Mouse (Mus musculus) lung, postnatal 0 days (tissue): ENCODE measurements around the gene Bpifb4. TPM values are rescaled to one million over a fixed set of nuclear protein-coding genes. Genes with fewer than 3 reads are reported as not detected.

ENCODE experiments used
- ATAC-seq: fragments of 200-750 bp; cut with Nextera tagmentation; 2 replicates; pipeline ENCODE4 v1.8.0; 2017; ENCODE audit warnings: moderate library complexity
- DNase-seq: peaks from one replicate; pipeline ENCODE4 v3.0.0-alpha.2; 2016; ENCODE audit warnings: low spot score
- H3K27ac ChIP-seq: fragments of 300-500 bp; sonication (generic); 2 replicates; pipeline ENCODE4 v1.5.1; 2014; ENCODE audit warnings: antibody characterized with exemption, mild to moderate bottlenecking, low read length, mixed read lengths
- H3K27me3 ChIP-seq: fragments of 300-500 bp; sonication (generic); replicated peaks from 2 replicates; pipeline ENCODE4 v1.6.1; 2014; ENCODE audit warnings: low read length, mixed read lengths; ENCODE audit not compliant: insufficient read depth
- H3K36me3 ChIP-seq: fragments of 300-500 bp; sonication (generic); 2 replicates; pipeline ENCODE4 v1.6.1; 2014; ENCODE audit warnings: low read length, mixed read lengths; ENCODE audit not compliant: insufficient read depth
- H3K4me1 ChIP-seq: fragments of 300-500 bp; sonication (generic); 2 replicates; pipeline ENCODE4 v1.6.1; 2014; ENCODE audit warnings: antibody characterized with exemption, low read depth, low read length, mixed read lengths; ENCODE audit not compliant: insufficient read depth
- H3K4me2 ChIP-seq: fragments of 300-500 bp; sonication (generic); replicated peaks from 2 replicates; pipeline ENCODE4 v1.6.1; 2014; ENCODE audit warnings: low read depth, mild to moderate bottlenecking, low read length, moderate library complexity, mixed read lengths
- H3K4me3 ChIP-seq: fragments of 300-500 bp; sonication (generic); 2 replicates; pipeline ENCODE4 v1.5.1; 2014; ENCODE audit warnings: low read depth, low read length
- H3K9ac ChIP-seq: fragments of 300-500 bp; sonication (generic); replicated peaks from 2 replicates; pipeline ENCODE4 v1.6.1; 2014; ENCODE audit warnings: low read depth, mild to moderate bottlenecking
- H3K9me3 ChIP-seq: fragments of 300-500 bp; sonication (generic); 2 replicates; pipeline ENCODE4 v1.6.1; 2016; ENCODE audit warnings: low read length, mixed read lengths
- CTCF ChIP-seq: IDR thresholded peaks from 2 replicates; pipeline ENCODE4 v1.5.1; 2016; ENCODE audit warnings: antibody characterized with exemption, mild to moderate bottlenecking
- EP300 ChIP-seq: IDR thresholded peaks from 2 replicates; pipeline ENCODE4 v1.6.1; 2016; ENCODE audit warnings: antibody characterized with exemption, mild to moderate bottlenecking, control low read depth
- WGBS: fragments of 180-500 bp; shearing (Covaris S2); extraction: QIAGEN DNeasy Blood & Tissue Kit; methylation state at CpG from one replicate; pipeline ENCODE4 v1.1.7; 2014; 5-methylcytosine and 5-hydroxymethylcytosine counted together
- polyA plus RNA-seq: library from polyadenylated mRNA; unstranded; fragments of >200 nt; fragmentation: Nextera tagmentation; extraction: Ambion mirVana; gene quantifications from 2 replicates; pipeline ENCODE4 v1.2.1, GENCODE M21; 2015

The Bpifb4 gene
- polyA plus RNA-seq, 1 experiment from 2014 or later = not detected

DNA sequence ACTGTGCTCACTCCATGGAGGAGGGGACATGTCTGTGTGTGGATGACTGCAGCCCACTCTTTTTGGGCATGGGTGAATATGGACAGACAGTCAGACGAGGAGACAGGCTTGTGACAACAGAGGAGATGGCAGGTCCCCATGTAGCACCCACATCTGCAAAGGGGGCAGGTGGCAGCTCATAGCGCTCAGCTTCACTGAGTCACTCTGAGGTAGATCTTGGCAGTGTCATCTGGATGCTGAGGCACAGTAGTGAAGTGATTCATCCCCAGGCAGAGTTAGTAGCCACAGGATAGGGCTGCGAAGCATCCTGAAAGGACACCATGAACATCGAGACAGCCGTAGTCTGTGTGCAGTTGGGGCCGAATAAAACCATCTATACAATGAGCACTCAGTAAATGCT is 16.8 kb upstream of the Bpifb4 start:
- no peak overlapping the region for H3K9ac ChIP-seq
- H3K4me2 ChIP-seq = no peak overlapping the region
- no peaks in the 10 kb centered on the region for H3K4me1 ChIP-seq
- H3K36me3 ChIP-seq = no peaks in the 10 kb centered on the region
- H3K27me3 ChIP-seq = no peaks in the 10 kb centered on the region
- DNase-seq (no peak), ATAC-seq (no peak)
- H3K9me3 ChIP-seq = no peaks in the 10 kb centered on the region
- WGBS = 77% methylated on average over 6 of the region's 6 CpGs
- no peak overlapping the region for H3K4me3 ChIP-seq
- no peak for TF ChIP-seq EP300
- TF ChIP-seq CTCF = no peak
- H3K27ac ChIP-seq = no peak overlapping the region

- Histone ChIP-seq H3K27ac (no peak overlapping the region), H3K27me3 (no peaks in the 10 kb centered on the region), H3K9ac (no peak overlapping the region), H3K4me1 (no peaks in the 10 kb centered on the region), H3K4me2 (no peak overlapping the region), H3K9me3 (no peaks in the 10 kb centered on the region), H3K36me3 (no peaks in the 10 kb centered on the region), H3K4me3 (no peak overlapping the region)
- ATAC-seq (0 out of 2 replicates have a peak, but pooled peaks have one; percentile 5), DNase-seq (peak; percentile 53)
- TF ChIP-seq EP300 = no peak
- peak; percentile 94 for TF ChIP-seq CTCF
- WGBS = 44% methylated on average over 3 of the region's 3 CpGs
These were observed 8.1 kb upstream of the Bpifb4 start for GRCm38 (mm10) chr2:153929871-153930413.

DNA sequence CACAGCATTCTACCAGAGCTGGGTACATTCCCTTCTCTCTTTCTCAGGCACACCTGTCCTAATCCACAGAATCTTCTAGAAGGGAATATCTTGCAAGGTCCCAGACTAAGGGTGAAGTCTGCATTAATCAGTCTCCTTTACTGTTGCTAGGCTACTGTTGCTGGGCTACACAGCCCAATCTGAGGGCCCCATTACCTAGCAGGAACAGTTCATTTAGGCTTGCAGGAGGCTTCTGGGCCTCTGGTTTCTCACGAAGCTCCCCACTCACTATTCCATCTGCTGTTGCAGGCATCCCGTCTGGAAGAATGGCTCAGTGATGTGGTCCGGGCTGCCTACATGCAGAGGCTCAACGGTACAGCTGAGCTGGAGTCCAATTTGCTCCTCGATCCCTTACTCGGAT is 6.9 kb upstream of the Bpifb4 start:
- WGBS = 79% methylated on average over 6 of the region's 6 CpGs
- no peaks in the 10 kb centered on the region for H3K36me3 ChIP-seq
- no peak overlapping the region for H3K27ac ChIP-seq
- TF ChIP-seq EP300 (no peak), CTCF (no peak)
- no peak overlapping the region for H3K4me2 ChIP-seq
- no peak overlapping the region for H3K4me3 ChIP-seq
- no peak for DNase-seq
- no peaks in the 10 kb centered on the region for H3K27me3 ChIP-seq
- ATAC-seq = no peak
- no peaks in the 10 kb centered on the region for H3K4me1 ChIP-seq
- H3K9ac ChIP-seq = no peak overlapping the region
- H3K9me3 ChIP-seq = no peaks in the 10 kb centered on the region

DNA sequence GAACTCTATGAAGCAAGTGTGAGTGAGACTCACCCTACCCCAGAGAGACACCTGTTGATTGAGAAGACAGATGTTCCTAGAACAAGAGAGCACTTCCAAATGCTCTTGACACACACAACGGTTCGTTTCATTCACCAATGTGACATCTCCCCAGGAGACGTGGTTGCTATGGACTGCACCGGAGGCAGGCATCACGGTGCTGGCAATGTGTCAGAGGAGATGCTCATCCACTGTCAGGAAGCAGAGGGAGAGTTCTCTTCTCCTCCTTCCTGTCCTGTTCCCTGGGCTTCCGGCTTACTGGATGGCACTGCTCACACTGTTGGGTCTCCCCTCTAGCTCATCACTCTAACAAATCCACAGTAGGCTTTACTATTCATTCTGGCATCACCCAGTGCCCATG is 4.7 kb upstream of the Bpifb4 start:
- no peak overlapping the region for H3K4me2 ChIP-seq
- H3K4me1 ChIP-seq = no peaks in the 10 kb centered on the region
- WGBS = 64% methylated on average over 6 of the region's 6 CpGs
- TF ChIP-seq EP300 (no peak), CTCF (no peak)
- H3K4me3 ChIP-seq = no peak overlapping the region
- no peak for ATAC-seq
- H3K9me3 ChIP-seq = no peaks in the 10 kb centered on the region
- no peak for DNase-seq
- H3K9ac ChIP-seq = no peak overlapping the region
- no peaks in the 10 kb centered on the region for H3K27me3 ChIP-seq
- no peaks in the 10 kb centered on the region for H3K36me3 ChIP-seq
- no peak overlapping the region for H3K27ac ChIP-seq

- H3K9me3 ChIP-seq = no peaks in the 10 kb centered on the region
- H3K36me3 ChIP-seq = no peaks in the 10 kb centered on the region
- H3K4me2 ChIP-seq = no peak overlapping the region
- H3K27me3 ChIP-seq = no peaks in the 10 kb centered on the region
- 90% methylated on average over 6 of the region's 6 CpGs for WGBS
- no peak for TF ChIP-seq CTCF
- TF ChIP-seq EP300 = no peak
- no peak overlapping the region for H3K27ac ChIP-seq
- ATAC-seq = no peak
- DNase-seq = no peak
- H3K9ac ChIP-seq = no peak overlapping the region
- no peaks in the 10 kb centered on the region for H3K4me1 ChIP-seq
- no peak overlapping the region for H3K4me3 ChIP-seq
These were observed 2.7 kb upstream of the Bpifb4 start for GRCm38 (mm10) chr2:153935348-153935747.

DNA sequence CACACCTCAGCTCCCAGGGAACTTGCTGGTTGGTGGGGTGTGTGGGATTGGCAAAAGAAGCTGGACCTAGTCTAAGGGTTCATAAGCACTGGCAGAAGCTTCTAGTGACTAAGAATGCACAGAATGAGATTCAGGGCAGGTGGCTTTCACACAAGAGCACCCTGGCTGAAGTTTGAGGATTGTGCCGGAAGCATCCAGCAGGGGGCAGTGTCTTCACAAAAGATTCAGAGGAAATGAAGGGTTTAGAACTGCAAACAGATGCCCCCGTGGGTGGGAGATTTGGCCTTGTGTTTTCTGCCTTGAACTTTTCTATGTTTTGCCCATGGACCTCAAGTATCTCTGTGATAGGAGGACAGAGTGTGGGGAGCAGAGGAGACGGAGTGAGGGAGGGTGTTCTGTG is 5.5 kb downstream of the Bpifb4 start:
- H3K4me3 ChIP-seq = no peak overlapping the region
- H3K27ac ChIP-seq = no peak overlapping the region
- ATAC-seq (no peak), DNase-seq (peak; percentile 17)
- no peaks in the 10 kb centered on the region for H3K9me3 ChIP-seq
- H3K4me1 ChIP-seq = no peaks in the 10 kb centered on the region
- 26% methylated on average over 3 of the region's 3 CpGs for WGBS
- H3K27me3 ChIP-seq = no peaks in the 10 kb centered on the region
- H3K4me2 ChIP-seq = no peak overlapping the region
- no peak overlapping the region for H3K9ac ChIP-seq
- no peaks in the 10 kb centered on the region for H3K36me3 ChIP-seq
- TF ChIP-seq EP300 (no peak), CTCF (peak; percentile 73)

DNA sequence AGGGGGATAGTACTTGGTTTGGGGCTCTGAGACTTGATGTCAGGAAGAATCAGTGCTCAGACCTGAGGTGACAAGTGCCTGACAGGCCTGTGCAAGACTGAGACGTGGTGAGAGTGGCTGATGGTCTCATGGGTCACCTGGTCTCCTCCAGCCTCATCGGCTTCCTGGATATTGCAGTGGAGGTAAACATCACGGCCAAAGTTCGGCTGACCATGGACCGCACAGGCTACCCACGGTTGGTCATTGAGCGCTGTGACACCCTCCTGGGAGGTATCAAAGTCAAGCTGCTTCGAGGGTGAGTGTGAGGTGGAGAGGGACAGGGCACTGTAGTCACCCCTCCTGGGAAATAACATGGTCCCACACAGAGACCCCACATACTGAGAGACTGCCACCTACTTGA is 6.6 kb downstream of the Bpifb4 start:
- Histone ChIP-seq H3K36me3 (no peaks in the 10 kb centered on the region), H3K27me3 (no peaks in the 10 kb centered on the region), H3K4me1 (no peaks in the 10 kb centered on the region), H3K27ac (no peak overlapping the region), H3K9ac (no peak overlapping the region), H3K4me2 (no peak overlapping the region), H3K4me3 (no peak overlapping the region), H3K9me3 (no peaks in the 10 kb centered on the region)
- no peak for TF ChIP-seq EP300
- no peak for TF ChIP-seq CTCF
- 73% methylated on average over 8 of the region's 8 CpGs for WGBS
- no peak for ATAC-seq
- DNase-seq = no peak
